Mouse (Mus musculus) ES-Bruce4 (cell line): ENCODE data around the gene C130032M10Rik. TPM values are rescaled to one million over a fixed set of nuclear protein-coding genes. Genes with fewer than 3 reads are reported as not detected.

Experiments used
- H3K27ac ChIP-seq: 2 replicates; pipeline ENCODE4 v1.5.1; 2012; ENCODE audit warnings: low read length, inconsistent platforms; ENCODE audit not compliant: insufficient read depth
- H3K27me3 ChIP-seq: 2 replicates; pipeline ENCODE4 v1.6.1; 2012; ENCODE audit warnings: mild to moderate bottlenecking, low read length, inconsistent platforms; ENCODE audit not compliant: control insufficient read depth, poor library complexity, insufficient read depth, severe bottlenecking
- H3K36me3 ChIP-seq: 2 replicates; pipeline ENCODE4 v1.6.1; 2012; ENCODE audit warnings: inconsistent platforms, mild to moderate bottlenecking, low read length, moderate library complexity; ENCODE audit not compliant: control insufficient read depth, poor library complexity, insufficient read depth, severe bottlenecking
- H3K4me1 ChIP-seq: one replicate; pipeline ENCODE4 v1.8.1; 2011; ENCODE audit warnings: low read length; ENCODE audit not compliant: control insufficient read depth, insufficient read depth
- H3K4me3 ChIP-seq: 2 replicates; pipeline ENCODE4 v1.5.1; 2011; ENCODE audit warnings: low read depth, mild to moderate bottlenecking, low read length
- H3K9ac ChIP-seq: 2 replicates; pipeline ENCODE4 v1.6.1; 2012; ENCODE audit warnings: low read depth, mild to moderate bottlenecking, inconsistent platforms; ENCODE audit not compliant: poor library complexity, severe bottlenecking
- H3K9me3 ChIP-seq: replicated peaks from 2 replicates; pipeline ENCODE4 v1.6.1; 2012; ENCODE audit warnings: mild to moderate bottlenecking, low read length, inconsistent platforms; ENCODE audit not compliant: control insufficient read depth, poor library complexity, insufficient read depth, severe bottlenecking
- CTCF ChIP-seq: IDR thresholded peaks from one replicate; pipeline ENCODE4 v1.8.1; 2011; ENCODE audit warnings: low read depth, low read length
- EP300 ChIP-seq: IDR thresholded peaks from 2 replicates; pipeline ENCODE4 v1.6.1; 2011; ENCODE audit warnings: low read depth, low read length; ENCODE audit not compliant: insufficient read depth
- POLR2A ChIP-seq: IDR thresholded peaks from one replicate; pipeline ENCODE4 v1.8.1; 2011; ENCODE audit warnings: low read length; ENCODE audit not compliant: insufficient read depth
- polyA plus RNA-seq: library from polyadenylated mRNA; stranded (reverse); fragments of >200 nt; gene quantifications from 2 replicates; pipeline ENCODE4 v1.2.4, GENCODE M21; 2011; ENCODE audit warnings: low read depth; ENCODE audit not compliant: missing spikeins, insufficient read depth, insufficient read length

The C130032M10Rik gene
- polyA plus RNA-seq, 1 experiment = not detected

- Histone ChIP-seq H3K36me3 (peaks cover 40% of the 10 kb centered on the region), H3K9ac (peak overlapping the region; percentile 99), H3K9me3 (no peaks in the 10 kb centered on the region), H3K4me1 (no peaks in the 10 kb centered on the region), H3K27ac (peak overlapping the region; percentile 90), H3K27me3 (no peaks in the 10 kb centered on the region), H3K4me3 (peak overlapping the region; percentile 95)
- TF ChIP-seq CTCF (no peak), POLR2A (no peak), EP300 (no peak)
Observed at GRCm38 (mm10) chr9:114562031-114562918, 46.8 kb downstream of the C130032M10Rik start.

- Histone ChIP-seq H3K27ac (peak overlapping the region; percentile 97), H3K4me1 (no peaks in the 10 kb centered on the region), H3K9me3 (no peaks in the 10 kb centered on the region), H3K36me3 (peaks cover 40% of the 10 kb centered on the region), H3K9ac (peak overlapping the region; percentile 99), H3K4me3 (peak overlapping the region; percentile 95), H3K27me3 (no peaks in the 10 kb centered on the region)
- no peak for TF ChIP-seq POLR2A
- no peak for TF ChIP-seq CTCF
- no peak for TF ChIP-seq EP300
Observed at GRCm38 (mm10) chr9:114562919-114563751, 47.6 kb downstream of the C130032M10Rik start.

DNA sequence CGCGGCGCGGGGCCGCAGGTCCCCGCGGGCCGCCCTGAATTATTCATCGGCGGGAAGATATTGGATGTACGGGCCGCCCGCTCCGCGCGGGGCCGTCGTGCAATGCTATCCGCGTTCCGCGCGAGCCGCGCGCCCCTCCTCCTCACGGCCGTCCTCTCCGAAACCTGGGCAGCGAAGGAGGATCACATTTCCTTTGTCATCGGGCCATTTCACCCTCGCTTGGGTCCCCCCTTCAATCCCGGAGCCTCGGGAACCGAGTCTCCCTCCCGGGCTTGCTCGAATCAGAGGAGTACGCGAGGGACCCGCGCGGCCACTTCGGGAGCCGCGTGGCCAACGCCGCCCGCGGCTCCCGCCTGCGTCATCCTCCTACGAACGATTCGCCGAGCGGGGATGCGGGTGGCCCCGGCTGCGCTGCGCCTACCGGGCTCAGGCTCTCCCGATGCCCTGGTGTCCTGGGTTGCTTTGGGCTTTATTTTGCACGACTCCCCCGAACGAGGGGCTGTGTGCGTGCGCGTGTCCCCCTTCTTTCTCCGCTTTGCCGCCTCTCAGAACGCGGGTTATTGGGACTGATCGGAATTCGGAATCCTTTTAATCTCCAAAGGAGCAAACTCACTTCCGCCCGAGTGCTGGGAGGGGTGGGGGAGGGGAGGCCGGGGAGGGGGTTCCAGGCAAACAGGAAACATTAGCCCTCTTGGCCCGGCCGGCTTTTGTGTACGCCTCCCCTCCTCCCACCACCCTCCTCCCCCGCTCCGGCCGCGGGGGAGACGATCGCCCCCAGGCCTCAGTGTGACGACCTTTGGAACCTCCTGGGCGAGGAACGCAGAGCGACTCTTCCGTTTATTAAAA is 48.5 kb downstream of the C130032M10Rik start, which contains the start of gene Trim71:
Gene Trim71, minus strand, starts transcription at position 609 of the 846 bp plus-strand sequence.
- TF ChIP-seq POLR2A (peak; percentile 61), EP300 (peak; percentile 96), CTCF (no peak)
- no peaks in the 10 kb centered on the region for H3K9me3 ChIP-seq

DNA sequence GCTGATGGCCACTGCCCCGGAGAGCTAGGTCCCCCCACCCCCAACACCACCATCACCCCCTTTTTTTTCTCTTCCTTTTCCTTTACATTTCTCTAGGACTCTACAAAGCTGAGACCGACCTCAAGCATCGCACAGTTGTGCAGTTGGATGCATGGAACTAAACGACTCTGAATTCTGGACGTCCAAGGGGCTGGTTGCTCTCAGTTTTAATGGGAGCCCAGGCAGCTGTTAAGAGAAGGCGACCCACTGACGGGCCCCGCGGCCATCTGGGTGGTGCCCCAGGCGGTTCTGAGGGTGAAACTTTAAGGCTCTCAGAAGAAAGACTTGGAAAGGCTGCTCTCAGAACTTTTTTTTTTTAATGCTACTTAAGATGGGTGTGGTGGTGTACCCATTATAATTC is 49.2 kb downstream of the C130032M10Rik start:
- Histone ChIP-seq H3K36me3 (peaks cover 27% of the 10 kb centered on the region), H3K9ac (peak overlapping the region; percentile 99), H3K27ac (peak overlapping the region; percentile 94), H3K27me3 (no peaks in the 10 kb centered on the region), H3K4me1 (no peaks in the 10 kb centered on the region), H3K4me3 (peak overlapping the region; percentile 60), H3K9me3 (no peaks in the 10 kb centered on the region)
- TF ChIP-seq POLR2A (no peak), EP300 (no peak), CTCF (no peak)

More for the DNA sequence above, 48.5 kb downstream of the C130032M10Rik start, which contains the start of gene Trim71:
- Histone ChIP-seq H3K36me3 (peaks cover 33% of the 10 kb centered on the region), H3K27me3 (no peaks in the 10 kb centered on the region), H3K9ac (peak within 1 kb of the TSS; percentile 99), H3K27ac (peak within 1 kb of the TSS; percentile 97), H3K4me1 (no peaks in the 10 kb centered on the region), H3K4me3 (peak within 1 kb of the TSS; percentile 95)

Other genes starting within 250 kb of the C130032M10Rik start
- not detected in 2 replicates for gene Bcl2a1c, start 185.6 kb upstream of the C130032M10Rik start, polyA plus RNA-seq
- gene Crtap, start 125.0 kb upstream of the C130032M10Rik start, polyA plus RNA-seq = 45.7 and 53.3 TPM in 2 replicates
- gene Glb1, start 114.6 kb upstream of the C130032M10Rik start, polyA plus RNA-seq = 41.1 TPM in 2 replicates
- gene Tmppe, start 114.6 kb upstream of the C130032M10Rik start, polyA plus RNA-seq = 6.5 and 7.3 TPM in 2 replicates
- 0.57 and 1.4 TPM in 2 replicates for gene Ccr4, start 10.8 kb upstream of the C130032M10Rik start, polyA plus RNA-seq
- gene Trim71, start 48.7 kb downstream of the C130032M10Rik start, polyA plus RNA-seq = 120 and 122 TPM in 2 replicates
- gene Cnot10, start 124.5 kb downstream of the C130032M10Rik start, polyA plus RNA-seq = 57.6 and 61.0 TPM in 2 replicates
- 73.5 and 73.8 TPM in 2 replicates for gene Dync1li1, start 173.1 kb downstream of the C130032M10Rik start, polyA plus RNA-seq
- 47.4 and 49.3 TPM in 2 replicates for gene Cmtm6, start 215.4 kb downstream of the C130032M10Rik start, polyA plus RNA-seq